Mouse (Mus musculus): ENCODE results near the gene Rgs10.
"Not testable (repeated sequence)": the region's sequence is repeated elsewhere in the genome, so short reads cannot be mapped to it uniquely, and the experiment has no call there.

Rgs10 gene

DNA sequence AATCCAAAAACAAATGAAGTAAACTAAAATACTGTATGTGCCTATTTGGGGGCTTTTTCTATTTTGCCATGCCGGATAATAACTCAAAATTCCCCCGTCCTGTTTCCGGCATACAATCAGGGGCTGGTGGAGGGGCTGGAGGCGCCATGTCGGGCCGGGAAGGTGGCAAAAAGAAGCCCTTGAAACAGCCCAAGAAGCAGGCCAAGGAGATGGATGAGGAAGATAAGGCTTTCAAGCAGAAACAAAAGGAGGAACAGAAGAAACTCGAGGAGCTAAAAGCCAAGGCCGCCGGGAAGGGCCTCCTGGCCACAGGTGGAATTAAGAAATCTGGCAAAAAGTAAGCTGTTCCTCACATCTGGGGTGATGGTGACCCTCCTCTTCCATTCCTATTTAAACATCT, 78.2 kb downstream of the Rgs10 start:
- DNase-seq: not testable (repeated sequence)

DNA sequence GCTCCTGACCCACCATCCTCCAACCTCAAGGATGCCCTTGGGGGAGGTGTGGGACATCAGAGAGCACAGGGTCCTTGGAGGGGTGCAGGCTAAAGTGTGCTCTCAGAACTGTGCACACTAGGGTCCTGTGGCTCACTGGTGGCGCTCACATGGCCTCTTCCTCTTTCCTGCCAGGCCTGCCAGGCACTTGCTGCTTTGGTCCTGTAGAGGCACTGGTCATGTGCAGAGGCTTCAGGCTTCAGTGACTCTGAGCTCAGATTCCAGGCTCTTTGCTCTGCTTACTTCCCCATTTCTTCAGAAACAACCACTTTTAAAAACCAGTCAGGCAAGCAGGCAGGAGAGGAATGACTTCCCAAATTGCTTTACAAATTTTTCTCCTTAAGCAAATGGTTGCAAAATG, 85.7 kb downstream of the Rgs10 start:
- DNase-seq: peak; percentile 59 to 63

DNA sequence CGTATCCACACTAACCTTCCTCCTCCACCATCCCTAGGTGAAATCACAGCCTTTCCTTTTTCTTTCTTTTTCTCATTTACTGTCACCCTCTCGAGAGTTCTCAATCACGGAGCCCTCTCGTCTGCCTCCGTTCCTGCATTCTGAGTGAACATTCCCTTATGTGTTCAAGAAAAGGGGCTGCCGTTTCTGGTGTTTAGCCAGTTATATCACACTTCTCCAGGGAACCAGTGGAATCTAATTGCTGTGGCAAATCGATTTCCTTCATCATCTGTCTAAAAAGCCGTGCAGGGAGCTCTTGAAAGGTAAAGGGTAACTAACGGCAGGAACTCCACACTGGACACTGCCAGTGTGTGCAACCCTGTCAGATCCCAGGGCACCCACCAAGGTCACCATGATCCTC, 87.6 kb downstream of the Rgs10 start:
- no peak for DNase-seq

DNA sequence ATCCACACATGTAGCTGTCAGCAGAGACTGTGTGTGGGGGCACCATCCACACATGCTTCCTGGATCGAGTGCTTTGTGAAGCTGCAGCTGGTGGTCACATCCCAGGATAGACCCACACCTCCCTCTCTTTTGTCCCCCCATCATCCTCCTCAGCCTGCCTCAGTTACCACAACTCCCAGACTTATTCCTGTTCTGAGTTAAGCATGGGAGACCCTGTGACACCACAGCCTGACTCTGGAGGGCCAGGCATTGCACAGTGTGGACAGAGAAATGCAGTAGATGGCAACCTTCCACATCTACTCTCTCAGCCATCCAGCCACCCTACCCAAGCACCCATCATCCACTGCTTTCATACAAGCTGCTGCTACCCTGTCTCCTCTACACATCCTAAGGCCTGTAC, 93.6 kb downstream of the Rgs10 start:
- no peak for DNase-seq

Measured in B cell, adult 2 months (primary cell).